Mouse (Mus musculus) limb, embryonic 13.5 days (tissue): ENCODE data around the gene Srms. TPM values are rescaled to one million over a fixed set of nuclear protein-coding genes. Genes with fewer than 3 reads are reported as not detected.

Source experiments
- ATAC-seq: fragments of 200-750 bp; cut with Nextera tagmentation; 2 replicates; pipeline ENCODE4 v1.8.0; 2017; ENCODE audit warnings: low read depth, moderate number of reproducible peaks, moderate TSS enrichment; ENCODE audit not compliant: low FRiP score
- H3K27ac ChIP-seq: fragments of 300-500 bp; sonication (generic); 2 replicates; pipeline ENCODE4 v1.5.1; 2015; ENCODE audit warnings: inconsistent platforms, mild to moderate bottlenecking, moderate library complexity
- H3K27me3 ChIP-seq: fragments of 300-500 bp; sonication (generic); 2 replicates; pipeline ENCODE4 v1.6.1; 2015; ENCODE audit warnings: mild to moderate bottlenecking, inconsistent platforms
- H3K36me3 ChIP-seq: fragments of 300-500 bp; sonication (generic); 2 replicates; pipeline ENCODE4 v1.6.1; 2015; ENCODE audit warnings: inconsistent platforms, mild to moderate bottlenecking, moderate library complexity
- H3K4me1 ChIP-seq: fragments of 300-500 bp; sonication (generic); 2 replicates; pipeline ENCODE4 v1.6.1; 2015; ENCODE audit warnings: inconsistent platforms
- H3K4me2 ChIP-seq: fragments of 300-500 bp; sonication (generic); replicated peaks from 2 replicates; pipeline ENCODE4 v1.6.1; 2015; ENCODE audit warnings: inconsistent platforms, mild to moderate bottlenecking, moderate library complexity
- H3K4me3 ChIP-seq: fragments of 300-500 bp; sonication (generic); 2 replicates; pipeline ENCODE4 v1.5.1; 2015; ENCODE audit warnings: moderate library complexity, mild to moderate bottlenecking, inconsistent platforms
- H3K9ac ChIP-seq: fragments of 300-500 bp; sonication (generic); 2 replicates; pipeline ENCODE4 v1.6.1; 2015; ENCODE audit warnings: mild to moderate bottlenecking, inconsistent platforms
- H3K9me3 ChIP-seq: fragments of 300-500 bp; sonication (generic); 2 replicates; pipeline ENCODE4 v1.6.1; 2016; ENCODE audit warnings: inconsistent platforms
- WGBS: fragments of 180-500 bp; shearing (Covaris S2); methylation state at CpG from one replicate; pipeline ENCODE4 v1.1.7; 2015; 5-methylcytosine and 5-hydroxymethylcytosine counted together
- polyA plus RNA-seq: library from polyadenylated mRNA; unstranded; fragments of >200 nt; fragmentation: Nextera tagmentation; extraction: Ambion mirVana; gene quantifications from 2 replicates; pipeline ENCODE4 v1.2.1, GENCODE M21; 2015

Gene Srms
- polyA plus RNA-seq, 1 experiment from 2014 or later, result 0.15 TPM

DNA sequence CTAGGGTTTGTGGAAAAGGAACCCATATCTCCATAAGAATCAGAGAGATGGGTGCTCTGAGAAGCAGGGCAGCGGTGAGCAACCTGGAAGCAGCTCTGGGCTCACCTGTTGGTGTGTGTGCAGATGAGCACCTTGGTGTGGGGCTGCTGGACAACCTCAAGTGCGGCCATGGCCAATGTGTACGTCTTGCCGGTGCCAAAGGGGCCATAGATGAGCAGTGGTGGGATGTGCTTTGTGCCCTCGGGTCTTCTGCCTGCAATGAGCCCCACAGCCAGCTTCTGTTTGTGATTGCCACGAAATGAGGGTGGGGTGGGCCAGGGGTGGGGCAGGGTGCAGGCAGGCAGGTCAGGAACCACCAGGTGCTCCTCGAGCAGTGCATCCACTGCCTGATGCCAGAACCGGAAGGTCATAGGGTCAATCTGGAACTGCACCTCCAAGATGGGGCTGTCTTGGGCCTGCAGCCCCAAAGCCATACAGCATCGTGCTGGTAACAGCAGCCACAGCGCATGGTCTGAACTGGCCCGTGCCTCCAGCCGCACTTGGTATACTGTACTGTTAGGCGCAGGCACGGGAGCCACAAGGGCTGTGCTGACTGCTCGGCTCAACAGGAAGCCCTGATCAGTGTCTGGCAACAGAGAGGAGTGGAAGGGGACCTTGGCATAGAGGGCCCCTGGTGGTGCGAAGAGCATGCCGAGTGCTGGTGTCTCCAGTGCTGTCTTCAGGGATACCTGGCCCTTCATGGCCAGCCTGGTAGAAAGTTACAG, 24.4 kb upstream of the Srms start:
- H3K4me2 ChIP-seq, result no peak overlapping the region
- H3K27ac ChIP-seq, result no peak overlapping the region
- no peaks in the 10 kb centered on the region for H3K9me3 ChIP-seq
- no peaks in the 10 kb centered on the region for H3K27me3 ChIP-seq
- peaks cover 13% of the 10 kb centered on the region for H3K4me1 ChIP-seq
- H3K36me3 ChIP-seq, result peaks cover 19% of the 10 kb centered on the region
- no peak overlapping the region for H3K4me3 ChIP-seq
- WGBS, result 85% methylated on average over 17 of the region's 17 CpGs
- ATAC-seq, result no peak
- H3K9ac ChIP-seq, result no peak overlapping the region

DNA sequence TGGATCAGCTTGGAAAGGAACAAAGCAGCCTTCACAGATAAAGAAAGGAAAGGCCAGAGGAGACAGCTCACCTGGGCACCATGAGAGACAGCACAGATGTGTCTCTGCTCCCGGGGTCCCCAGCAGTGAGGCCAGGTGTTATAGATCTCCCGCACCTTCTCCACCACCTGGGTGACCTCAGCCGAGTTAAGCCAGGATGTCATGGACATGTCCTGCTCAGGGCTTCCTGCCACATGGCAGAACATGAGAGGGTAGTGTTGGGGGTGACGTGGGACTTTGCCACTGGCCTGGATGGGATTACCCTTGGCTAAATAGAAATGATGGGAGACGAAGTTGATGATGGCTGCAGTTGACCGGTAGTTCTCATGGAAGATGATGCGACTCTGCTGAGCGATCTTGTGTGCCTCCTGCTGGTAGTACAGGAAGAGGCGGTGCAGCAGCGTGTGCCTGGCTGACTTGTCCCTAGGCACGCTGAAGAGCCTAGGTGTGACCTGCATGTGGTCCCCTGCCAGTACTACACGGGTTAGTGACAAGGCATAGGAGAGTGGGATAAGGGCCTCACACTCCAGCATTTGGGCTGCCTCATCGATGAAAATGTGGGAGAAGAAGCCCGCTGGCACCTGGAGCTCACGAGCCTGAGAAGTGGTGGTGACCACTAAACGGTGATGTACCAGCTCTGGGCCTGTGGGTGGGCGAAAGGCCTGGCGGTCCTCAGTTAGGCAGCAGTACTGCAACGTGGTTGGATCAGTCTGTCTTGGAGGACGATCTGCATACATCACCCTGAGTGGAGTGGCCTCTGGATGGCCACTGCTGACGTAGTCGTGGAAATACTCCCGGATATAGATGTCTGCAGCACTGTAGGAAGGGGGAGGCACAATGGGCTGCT, 22.9 kb upstream of the Srms start:
- 86% methylated on average over 23 of the region's 23 CpGs for WGBS
- H3K9me3 ChIP-seq, result no peaks in the 10 kb centered on the region
- no peaks in the 10 kb centered on the region for H3K27me3 ChIP-seq
- no peak for ATAC-seq
- no peak overlapping the region for H3K27ac ChIP-seq
- H3K9ac ChIP-seq, result no peak overlapping the region
- H3K4me3 ChIP-seq, result no peak overlapping the region
- H3K4me1 ChIP-seq, result no peaks in the 10 kb centered on the region
- no peak overlapping the region for H3K4me2 ChIP-seq
- peaks cover 19% of the 10 kb centered on the region for H3K36me3 ChIP-seq

DNA sequence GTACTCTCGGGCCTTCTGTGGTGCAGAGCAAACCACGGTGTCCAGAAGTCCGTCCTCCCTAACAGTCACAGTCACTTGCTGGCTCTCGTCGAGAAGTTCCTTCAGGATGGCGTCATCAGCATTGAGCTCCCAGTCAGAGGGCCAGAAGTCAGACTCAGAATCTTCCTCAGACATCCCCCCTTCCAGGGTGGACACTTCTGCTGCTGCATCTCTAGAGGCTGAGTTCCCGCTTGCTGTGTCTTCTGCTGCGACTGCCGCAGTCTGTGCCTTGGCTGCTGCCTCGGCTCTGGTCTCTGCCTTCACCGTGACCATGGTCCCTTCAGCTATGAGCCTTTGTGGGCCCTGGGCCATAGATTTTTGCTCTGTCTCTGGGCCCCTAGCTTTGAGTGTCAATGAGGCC, 21.7 kb upstream of the Srms start:
- Histone ChIP-seq H3K4me2 (no peak overlapping the region), H3K4me3 (no peak overlapping the region), H3K4me1 (no peaks in the 10 kb centered on the region), H3K27ac (no peak overlapping the region), H3K27me3 (no peaks in the 10 kb centered on the region), H3K9ac (no peak overlapping the region), H3K9me3 (no peaks in the 10 kb centered on the region), H3K36me3 (peaks cover 28% of the 10 kb centered on the region)
- ATAC-seq, result no peak
- 92% methylated on average over 11 of the region's 11 CpGs for WGBS

DNA sequence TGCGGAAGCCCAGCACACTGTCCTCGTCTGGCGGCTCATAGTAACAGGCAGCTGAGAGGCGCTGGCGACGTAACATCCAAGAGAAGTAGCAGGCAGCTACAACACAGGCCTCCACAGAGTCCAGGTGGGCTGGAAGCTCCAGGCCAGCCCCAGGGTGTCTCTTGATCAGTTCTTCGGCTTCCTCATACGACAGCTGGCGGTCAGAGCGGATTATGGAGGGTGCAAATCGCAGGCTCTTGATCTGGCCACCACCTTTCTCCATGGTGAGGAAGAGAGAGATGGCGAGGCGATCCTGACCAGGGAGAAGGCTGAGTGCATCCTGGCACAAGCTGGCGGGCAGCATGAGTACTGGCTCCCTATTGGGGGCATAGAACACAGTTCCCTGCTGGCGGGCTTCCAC, 20.5 kb upstream of the Srms start:
- no peak overlapping the region for H3K4me2 ChIP-seq
- H3K36me3 ChIP-seq, result peaks cover 38% of the 10 kb centered on the region
- H3K4me1 ChIP-seq, result no peaks in the 10 kb centered on the region
- 90% methylated on average over 15 of the region's 15 CpGs for WGBS
- H3K27me3 ChIP-seq, result no peaks in the 10 kb centered on the region
- no peak overlapping the region for H3K27ac ChIP-seq
- no peak overlapping the region for H3K9ac ChIP-seq
- no peak for ATAC-seq
- H3K4me3 ChIP-seq, result no peak overlapping the region
- H3K9me3 ChIP-seq, result no peaks in the 10 kb centered on the region

DNA sequence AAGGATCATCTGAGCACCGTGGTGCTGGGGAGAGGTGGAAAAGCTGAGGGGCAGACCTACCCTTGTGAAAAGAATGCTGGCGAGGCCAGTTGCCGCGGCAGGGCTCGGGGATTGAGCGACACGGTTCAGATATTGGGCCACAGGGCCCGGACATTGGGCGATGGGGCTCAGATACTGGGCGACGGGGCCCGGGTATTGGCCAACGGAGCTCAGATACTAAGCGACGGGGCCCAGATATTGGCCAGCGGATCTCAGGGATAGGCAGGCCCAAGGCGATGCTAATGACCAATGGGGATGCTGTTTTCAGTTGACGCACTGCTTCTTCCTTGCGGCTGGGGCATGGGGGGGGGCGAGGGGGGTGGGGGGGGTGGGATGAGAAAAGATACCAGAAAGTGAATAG, 18.2 kb upstream of the Srms start:
- H3K4me2 ChIP-seq, result no peak overlapping the region

DNA sequence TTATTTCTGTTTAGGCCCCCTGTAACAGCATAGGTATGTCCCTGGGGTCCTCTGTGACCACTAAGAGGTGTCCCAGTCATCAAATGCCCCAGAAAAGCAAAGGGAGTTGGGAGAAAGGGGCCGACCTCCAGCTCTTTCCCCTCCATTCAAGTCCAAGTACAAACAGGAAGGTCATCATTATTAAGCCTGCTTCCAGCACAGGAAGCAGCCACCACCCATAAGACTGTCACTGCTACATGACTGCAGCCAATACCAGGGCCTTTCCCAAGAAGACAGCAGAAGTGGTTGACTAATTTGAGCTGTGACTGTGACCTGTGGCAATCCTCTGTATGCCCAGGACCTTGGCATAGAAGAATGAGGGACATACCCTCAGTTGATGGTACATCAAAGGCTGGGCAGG, 15.3 kb upstream of the Srms start:
- no peak for ATAC-seq
- WGBS, result 65% methylated on average over 1 of the region's 1 CpGs

More for the DNA sequence above, 18.2 kb upstream of the Srms start:
- Histone ChIP-seq H3K4me1 (0 out of 2 replicates have a peak, but pooled peaks cover 7% of the 10 kb centered on the region), H3K9ac (no peak overlapping the region), H3K4me3 (no peak overlapping the region), H3K27ac (no peak overlapping the region), H3K9me3 (no peaks in the 10 kb centered on the region), H3K36me3 (peaks cover 29% of the 10 kb centered on the region), H3K27me3 (no peaks in the 10 kb centered on the region)
- WGBS, result 81% methylated on average over 20 of the region's 20 CpGs
- ATAC-seq, result no peak

DNA sequence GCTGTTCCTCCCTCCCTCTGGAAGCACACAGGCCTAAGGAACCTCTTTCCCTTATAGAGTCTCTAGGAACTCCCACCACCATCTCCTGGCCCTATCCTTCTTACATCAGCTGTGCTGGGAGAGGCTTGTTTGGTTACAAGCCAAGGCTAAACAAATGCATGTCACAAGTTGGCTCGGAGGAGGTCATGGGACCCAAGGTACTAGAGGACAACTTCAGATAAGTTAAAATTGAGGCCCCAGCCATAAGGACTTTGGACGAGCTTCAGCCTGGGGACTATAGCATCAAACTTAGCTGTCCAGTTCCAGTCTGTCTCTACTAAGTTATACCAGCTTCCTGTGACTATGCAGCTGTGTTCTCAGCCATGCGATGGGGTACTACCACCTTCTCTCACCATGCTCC, 14.1 kb upstream of the Srms start:
- no peak overlapping the region for H3K9ac ChIP-seq
- no peak for ATAC-seq
- H3K36me3 ChIP-seq, result peaks cover 23% of the 10 kb centered on the region
- 79% methylated on average over 3 of the region's 3 CpGs for WGBS
- no peak overlapping the region for H3K27ac ChIP-seq
- 0 out of 2 replicates have a peak, but pooled peaks cover 7% of the 10 kb centered on the region for H3K4me1 ChIP-seq
- no peak overlapping the region for H3K4me2 ChIP-seq
- no peak overlapping the region for H3K4me3 ChIP-seq
- no peaks in the 10 kb centered on the region for H3K27me3 ChIP-seq
- no peaks in the 10 kb centered on the region for H3K9me3 ChIP-seq

More for the DNA sequence above, 15.3 kb upstream of the Srms start:
- no peak overlapping the region for H3K27ac ChIP-seq
- H3K4me2 ChIP-seq, result no peak overlapping the region
- 0 out of 2 replicates have a peak, but pooled peaks cover 7% of the 10 kb centered on the region for H3K4me1 ChIP-seq
- no peak overlapping the region for H3K4me3 ChIP-seq
- H3K27me3 ChIP-seq, result no peaks in the 10 kb centered on the region
- H3K36me3 ChIP-seq, result peaks cover 23% of the 10 kb centered on the region
- H3K9me3 ChIP-seq, result no peaks in the 10 kb centered on the region
- no peak overlapping the region for H3K9ac ChIP-seq

DNA sequence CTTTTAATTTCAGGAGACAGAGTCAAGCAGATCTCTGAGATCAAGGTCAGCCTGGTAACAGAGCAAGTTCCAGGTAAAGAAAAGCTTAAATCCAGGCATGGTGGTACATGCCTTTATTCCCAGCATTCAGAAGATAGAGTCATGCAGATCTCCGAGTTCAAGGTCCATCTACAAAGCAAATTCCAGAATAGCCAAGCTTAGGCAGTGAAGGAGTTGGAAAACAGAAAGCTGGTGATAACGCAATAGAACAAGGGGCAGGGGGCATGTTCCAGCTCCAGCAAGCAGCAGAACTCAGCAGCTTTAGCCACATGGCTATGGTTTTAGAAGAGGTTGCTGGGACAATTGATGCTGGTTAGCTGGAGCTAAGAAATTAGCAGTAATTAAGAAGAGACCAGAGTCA, 12.0 kb upstream of the Srms start:
- H3K9ac ChIP-seq, result no peak overlapping the region
- H3K4me1 ChIP-seq, result peaks cover 15% of the 10 kb centered on the region
- no peak overlapping the region for H3K4me3 ChIP-seq
- no peak for ATAC-seq
- H3K27ac ChIP-seq, result no peak overlapping the region; the same call in 1 of the 2 replicates
- no peaks in the 10 kb centered on the region for H3K27me3 ChIP-seq
- H3K9me3 ChIP-seq, result no peaks in the 10 kb centered on the region
- no peak overlapping the region for H3K4me2 ChIP-seq
- peaks cover 14% of the 10 kb centered on the region for H3K36me3 ChIP-seq
- WGBS, result 91% methylated on average over 2 of the region's 2 CpGs

DNA sequence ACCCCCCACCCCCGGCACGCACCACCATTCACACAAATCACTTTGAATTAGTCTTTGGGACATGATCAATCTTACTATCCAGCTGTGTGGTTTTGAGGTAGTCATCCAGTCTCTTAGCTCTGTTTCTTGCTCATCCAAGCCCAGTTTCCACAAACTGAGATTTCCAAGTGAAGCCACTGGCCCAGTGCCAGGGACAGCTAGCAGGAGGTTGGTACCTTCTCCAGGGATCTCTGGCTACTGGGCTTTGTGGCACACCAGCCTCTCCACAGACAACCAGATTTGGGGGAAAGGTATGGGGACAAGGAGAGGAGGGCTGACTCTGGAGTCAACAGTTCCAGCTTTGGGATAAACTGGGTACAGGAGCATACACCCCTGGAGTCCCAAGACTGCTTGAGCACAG, 7.4 kb upstream of the Srms start:
- ATAC-seq, result no peak
- Histone ChIP-seq H3K4me1 (peaks cover 20% of the 10 kb centered on the region), H3K27me3 (no peaks in the 10 kb centered on the region), H3K27ac (peak overlapping the region; percentile 22; the same call in 1 of the 2 replicates), H3K9ac (no peak overlapping the region; the same call in 1 of the 2 replicates), H3K4me2 (peak overlapping the region; percentile 68), H3K36me3 (no peaks in the 10 kb centered on the region), H3K9me3 (no peaks in the 10 kb centered on the region), H3K4me3 (peak overlapping the region; percentile 38)
- WGBS, result 38% methylated on average over 2 of the region's 2 CpGs

DNA sequence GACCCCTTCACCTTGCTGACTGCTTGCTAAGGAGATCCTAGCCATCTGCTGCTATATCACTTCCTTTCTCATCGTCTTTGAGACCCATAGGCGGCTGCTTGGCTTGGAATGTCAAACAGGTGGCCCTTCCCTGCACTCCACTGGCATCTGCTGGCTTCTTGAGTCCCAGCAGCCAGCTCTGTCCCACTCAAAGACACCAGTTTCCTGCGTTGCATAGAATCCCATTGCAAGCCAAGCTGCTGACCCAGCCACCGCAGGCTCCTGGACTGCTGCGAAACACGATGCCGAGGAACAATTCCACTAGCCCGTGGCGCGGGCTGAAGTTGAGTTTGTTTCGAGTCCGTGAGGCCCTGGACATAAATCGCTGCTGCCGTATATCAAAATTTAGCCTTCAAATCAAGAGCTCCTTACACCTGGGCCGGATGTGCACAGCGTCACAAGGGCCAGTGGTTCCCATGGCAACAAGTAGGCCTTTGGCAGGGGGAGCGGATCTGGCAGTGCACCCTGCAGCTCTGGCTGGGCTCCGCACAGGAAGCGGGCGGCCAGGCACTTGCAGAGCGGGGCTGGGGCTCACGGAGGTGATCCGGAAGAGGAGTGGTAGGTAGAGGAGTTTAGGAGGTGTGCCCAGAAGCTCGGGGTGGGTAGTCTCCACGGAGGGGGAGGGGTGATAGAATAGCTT, 6.7 kb upstream of the Srms start, which contains the start of gene Fndc11:
Gene Fndc11 (plus strand): TSS at position 476 of the 679 bp plus-strand sequence.
- peak; percentile 92 for ATAC-seq
- WGBS, result 2% methylated on average over 25 of the region's 25 CpGs
- Histone ChIP-seq H3K4me1 (peaks cover 20% of the 10 kb centered on the region), H3K27me3 (no peaks in the 10 kb centered on the region), H3K4me3 (peak within 1 kb of the TSS; percentile 38), H3K4me2 (peak within 1 kb of the TSS; percentile 68), H3K36me3 (no peaks in the 10 kb centered on the region), H3K9me3 (no peaks in the 10 kb centered on the region), H3K9ac (peak within 1 kb of the TSS; percentile 40; the same call in 1 of the 2 replicates), H3K27ac (peak within 1 kb of the TSS; percentile 22; the same call in 1 of the 2 replicates)

DNA sequence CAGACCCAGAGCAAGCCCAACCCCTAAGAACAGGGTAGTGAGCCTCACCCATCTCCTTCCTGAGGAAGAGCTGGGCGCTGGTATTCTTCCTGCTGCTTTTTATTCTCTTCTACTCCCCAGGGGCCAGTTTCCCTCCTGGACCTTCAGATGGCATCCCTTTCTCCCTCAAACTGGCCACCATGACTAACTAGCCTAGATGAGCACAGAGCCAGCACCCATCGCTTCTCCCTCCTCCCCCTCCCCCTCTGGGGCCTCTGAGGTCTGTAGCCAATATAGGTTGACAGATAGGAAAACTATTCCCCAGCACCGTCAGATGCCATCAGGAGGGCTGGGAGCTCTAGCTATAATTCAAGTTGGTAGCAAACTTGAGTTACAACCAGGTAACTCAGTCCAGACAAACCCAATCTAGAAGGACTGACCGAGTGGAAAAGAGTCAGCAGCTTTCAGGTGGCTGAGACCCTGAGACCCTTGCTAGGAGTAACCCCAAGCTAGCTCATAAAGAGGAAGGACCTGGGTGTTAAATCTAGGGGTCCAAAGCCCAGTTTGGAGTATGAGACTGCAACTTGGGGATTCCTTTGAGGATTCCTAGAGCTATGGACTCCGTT, 6.0 kb upstream of the Srms start:
- Histone ChIP-seq H3K4me3 (no peak overlapping the region), H3K27me3 (peaks cover 6% of the 10 kb centered on the region), H3K4me2 (peak overlapping the region; percentile 68), H3K27ac (peak overlapping the region; percentile 22; the same call in 1 of the 2 replicates), H3K9ac (no peak overlapping the region), H3K4me1 (peaks cover 20% of the 10 kb centered on the region), H3K9me3 (no peaks in the 10 kb centered on the region), H3K36me3 (no peaks in the 10 kb centered on the region)
- no peak for ATAC-seq
- 46% methylated on average over 5 of the region's 5 CpGs for WGBS
